Mouse (Mus musculus): ENCODE measurements around the gene Xrn2.
"Not testable (repeated sequence)": the region's sequence is repeated elsewhere in the genome, so short reads cannot be mapped to it uniquely, and the experiment has no call there.

The Xrn2 gene

DNA sequence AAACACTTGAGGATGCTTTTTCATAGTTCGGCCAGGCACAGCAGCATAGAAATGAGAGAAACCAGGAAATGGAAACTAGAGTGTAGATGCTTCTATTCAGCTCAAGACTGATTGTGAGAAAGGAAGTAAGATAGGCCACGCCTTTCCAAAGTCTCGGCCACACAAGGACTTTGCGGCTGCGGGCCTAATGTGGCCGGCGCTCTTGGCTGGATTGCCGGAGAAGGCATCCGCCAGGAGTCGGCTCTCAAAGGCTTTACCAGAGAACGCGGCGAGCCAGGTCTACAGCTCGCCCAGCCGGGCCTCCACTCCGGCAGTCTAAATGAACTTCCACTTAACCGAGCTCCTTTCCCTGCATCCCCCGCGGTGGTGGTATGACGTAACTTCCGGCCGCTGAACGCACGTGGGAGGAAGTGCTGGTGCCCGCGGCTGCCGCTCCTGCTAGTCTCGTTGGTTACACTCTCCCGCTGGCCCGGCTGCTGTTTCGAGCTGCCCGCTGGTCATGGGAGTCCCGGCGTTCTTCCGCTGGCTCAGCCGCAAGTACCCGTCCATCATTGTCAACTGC, at the start of gene Xrn2:
Xrn2 (plus strand) TSS at position 374 of the 562 bp plus-strand sequence.
- DNase-seq (ENCODE audit: low spot score) = peak; percentile 94

DNA sequence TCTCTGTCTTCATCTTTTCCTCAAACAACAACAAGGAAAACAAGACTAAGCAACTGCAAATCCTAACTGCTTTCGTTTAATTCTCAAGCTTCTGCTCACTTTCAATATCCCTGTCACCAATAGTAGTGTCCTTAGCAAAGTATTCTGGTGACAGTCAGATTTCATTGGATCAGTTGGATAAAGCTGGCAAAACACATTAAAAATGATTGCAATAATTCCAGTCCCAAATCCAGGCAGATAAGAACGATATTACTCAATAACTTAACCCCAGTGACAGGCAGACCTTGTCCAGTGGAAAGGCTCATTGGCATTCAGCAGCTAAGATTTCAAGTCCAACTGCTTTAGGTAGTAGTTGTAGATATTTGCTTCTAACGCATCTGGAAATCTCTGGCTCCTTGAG, 37.8 kb upstream of the Xrn2 start:
- DNase-seq (ENCODE audit: low spot score) = no peak

DNA sequence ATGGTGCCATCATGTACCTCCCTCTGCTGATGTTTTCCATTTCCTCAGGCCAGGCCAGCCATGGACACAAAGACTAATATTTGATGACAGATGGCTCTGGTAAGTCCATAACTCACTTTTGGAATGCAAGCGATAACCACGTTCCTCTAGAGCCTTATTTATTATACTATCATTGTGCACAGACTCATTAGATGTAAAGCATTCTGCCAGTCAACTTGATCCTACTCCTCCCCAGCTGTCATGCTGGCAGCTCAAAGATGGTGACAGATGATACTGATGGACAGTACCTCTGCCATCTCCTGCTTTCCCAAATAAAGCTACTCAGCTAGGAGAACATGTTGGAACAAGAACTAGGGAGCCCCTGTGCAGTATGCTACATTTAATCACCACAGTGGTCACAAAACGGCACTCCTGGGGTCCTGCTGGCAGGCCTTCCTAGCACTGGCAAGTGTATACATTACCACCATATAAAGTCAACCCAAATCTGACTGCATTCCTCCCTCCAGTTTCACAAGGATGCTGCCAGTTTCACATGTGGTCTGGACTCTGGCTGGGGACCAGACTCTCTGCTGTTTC, 37.3 kb upstream of the Xrn2 start:
- no peak for DNase-seq (ENCODE audit: low spot score)

DNA sequence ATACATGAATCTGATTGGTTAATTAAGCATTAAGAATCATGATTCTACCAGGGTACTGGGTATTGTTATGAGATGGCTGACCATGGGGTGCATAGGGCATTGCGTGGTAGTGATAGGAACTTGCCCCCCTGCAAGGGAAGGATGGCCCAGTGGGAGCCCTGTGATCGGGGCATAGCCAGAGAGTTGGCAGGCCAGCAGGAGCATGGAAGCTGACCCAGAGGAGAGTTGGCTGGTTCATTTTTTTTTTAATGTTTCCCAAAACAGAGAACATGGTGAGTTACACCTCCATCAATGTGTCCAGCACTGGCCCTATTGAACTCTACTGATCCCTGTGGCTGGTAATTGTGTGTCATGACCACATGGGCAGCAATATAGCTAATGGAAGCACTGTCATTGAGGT, 30.0 kb upstream of the Xrn2 start:
- no peak for DNase-seq (ENCODE audit: low spot score)

DNA sequence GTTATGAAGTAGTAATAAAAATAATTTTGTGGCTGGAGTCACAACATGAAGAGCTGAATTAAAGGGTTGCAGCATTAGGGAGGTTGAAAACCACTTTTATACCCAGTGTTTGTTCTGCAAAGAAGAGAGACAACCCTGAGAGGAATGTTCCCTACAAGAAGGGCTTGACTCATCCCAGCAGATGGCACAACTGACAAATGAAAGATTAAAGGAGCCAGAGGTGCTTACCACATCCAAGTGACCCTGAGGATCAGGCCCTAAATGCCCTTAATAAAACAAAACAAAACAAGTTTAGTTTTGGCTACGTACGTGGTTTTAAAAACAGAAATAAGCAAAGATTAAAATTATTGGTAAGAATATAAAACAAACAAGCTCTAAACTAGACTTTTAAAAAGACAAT, 28.0 kb upstream of the Xrn2 start:
- DNase-seq (ENCODE audit: low spot score) = no peak

DNA sequence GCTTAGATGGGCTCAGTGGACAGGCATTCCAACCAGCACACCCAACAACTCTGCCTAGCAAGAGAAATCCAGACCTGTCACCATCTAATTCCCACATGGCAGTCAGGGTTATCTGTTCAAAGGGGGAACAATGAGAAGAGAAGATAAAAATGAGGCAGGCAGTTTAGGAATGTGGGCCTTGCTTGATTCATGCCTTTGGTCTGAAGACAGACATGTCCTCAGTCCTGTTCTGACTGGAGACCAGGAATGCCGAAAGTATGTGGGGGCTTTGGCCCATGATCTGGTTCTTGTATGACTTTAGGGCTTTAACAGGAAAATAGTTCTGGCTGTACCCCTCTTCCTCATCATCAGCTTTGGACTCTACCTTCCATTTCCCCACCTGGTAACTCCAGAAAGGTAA, 27.0 kb upstream of the Xrn2 start:
- DNase-seq (ENCODE audit: low spot score) = no peak

DNA sequence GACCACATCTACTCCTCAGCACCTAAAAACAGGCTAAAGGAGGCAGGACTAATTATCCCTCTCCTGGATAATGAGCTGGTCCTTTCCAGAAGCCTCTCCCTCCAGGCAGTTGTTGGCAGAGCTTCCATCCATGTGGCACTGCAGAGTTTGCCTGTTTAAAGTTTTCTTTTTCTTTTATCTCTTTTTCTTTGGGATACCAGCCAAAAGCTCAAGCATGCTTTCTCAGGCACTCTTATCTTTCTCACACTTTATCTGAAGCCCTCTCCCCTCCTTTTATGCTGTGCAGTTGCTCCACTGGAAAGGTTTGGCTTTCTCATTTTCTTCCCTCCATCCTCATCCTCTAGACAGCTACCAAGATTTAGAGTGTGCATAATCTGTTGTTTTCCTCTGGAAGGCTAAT, 26.4 kb upstream of the Xrn2 start:
- no peak for DNase-seq (ENCODE audit: low spot score)

DNA sequence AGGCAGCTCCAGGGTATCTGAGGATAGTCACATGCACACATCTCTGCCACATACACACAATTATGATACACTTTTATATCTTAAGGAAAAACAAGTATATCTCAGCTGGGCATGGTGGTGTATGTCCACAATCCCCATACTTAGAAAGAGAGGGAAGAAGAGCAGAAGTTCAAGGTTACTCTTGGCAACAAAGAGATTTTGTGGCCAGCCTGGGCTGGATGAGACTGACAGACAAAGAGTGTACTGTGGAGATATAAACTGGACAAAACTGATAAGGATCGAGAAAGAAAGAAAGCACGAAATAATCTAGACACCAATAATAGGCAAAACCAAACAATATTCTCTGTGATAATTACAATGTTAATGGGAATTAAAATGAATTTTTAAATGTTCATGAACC, 5.5 kb upstream of the Xrn2 start:
- DNase-seq (ENCODE audit: low spot score) = no peak

DNA sequence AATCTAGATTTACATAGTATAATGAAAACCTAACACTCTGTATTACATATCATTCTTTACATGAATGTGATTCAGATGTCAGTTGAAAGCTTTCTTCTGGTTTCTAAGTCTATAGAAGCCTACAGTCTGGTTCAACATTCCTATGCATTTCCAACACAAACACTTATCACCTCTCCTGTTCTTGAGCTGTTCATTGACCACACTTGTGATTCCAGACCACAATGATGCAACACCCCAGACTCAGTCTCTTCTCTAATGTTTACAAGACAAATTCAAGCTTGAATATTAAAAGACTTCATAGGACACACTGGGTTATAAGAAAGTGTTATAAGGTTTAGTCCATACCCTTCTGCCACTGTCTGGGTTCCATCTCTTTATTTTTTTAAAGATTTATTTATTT, 3.7 kb upstream of the Xrn2 start:
- no peak for DNase-seq (ENCODE audit: low spot score)

DNA sequence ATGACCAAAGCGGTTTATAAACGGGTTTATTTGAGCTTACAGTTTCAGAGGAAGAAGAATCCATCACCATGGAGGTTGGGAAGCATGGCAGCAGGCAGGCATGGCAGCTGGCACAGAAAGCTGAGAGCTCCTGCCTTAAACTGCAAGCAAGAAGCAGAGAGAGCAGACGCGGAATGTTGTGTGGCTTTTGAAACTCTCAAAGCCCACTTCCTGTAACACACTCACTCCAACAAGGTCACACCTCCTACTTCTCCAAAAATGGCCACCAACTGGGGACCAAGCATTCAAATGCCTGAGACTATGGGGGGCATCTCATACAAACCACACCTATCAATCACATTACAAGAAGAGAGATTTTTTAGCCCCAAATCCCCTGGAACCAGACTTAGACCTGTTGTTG, 2.7 kb upstream of the Xrn2 start:
- DNase-seq (ENCODE audit: low spot score) = no peak

DNA sequence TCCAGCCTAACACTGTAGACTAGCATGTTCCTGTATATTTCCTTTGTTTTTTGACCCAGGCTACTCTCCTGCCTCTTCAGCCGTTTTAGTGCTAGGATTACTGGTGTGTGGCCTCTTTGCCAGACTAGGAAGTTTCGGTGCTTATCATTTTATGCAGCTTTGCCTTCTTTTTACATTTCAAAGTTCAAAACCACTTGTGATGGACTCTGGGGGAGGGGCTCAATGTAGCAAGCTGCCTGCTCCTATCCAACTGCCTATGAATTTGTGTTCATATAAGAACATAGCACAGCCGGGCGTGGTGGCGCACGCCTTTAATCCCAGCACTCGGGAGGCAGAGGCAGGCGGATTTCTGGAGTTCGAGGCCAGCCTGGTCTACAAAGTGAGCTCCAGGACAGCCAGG, 1.8 kb upstream of the Xrn2 start:
- DNase-seq (ENCODE audit: low spot score) = no peak

DNA sequence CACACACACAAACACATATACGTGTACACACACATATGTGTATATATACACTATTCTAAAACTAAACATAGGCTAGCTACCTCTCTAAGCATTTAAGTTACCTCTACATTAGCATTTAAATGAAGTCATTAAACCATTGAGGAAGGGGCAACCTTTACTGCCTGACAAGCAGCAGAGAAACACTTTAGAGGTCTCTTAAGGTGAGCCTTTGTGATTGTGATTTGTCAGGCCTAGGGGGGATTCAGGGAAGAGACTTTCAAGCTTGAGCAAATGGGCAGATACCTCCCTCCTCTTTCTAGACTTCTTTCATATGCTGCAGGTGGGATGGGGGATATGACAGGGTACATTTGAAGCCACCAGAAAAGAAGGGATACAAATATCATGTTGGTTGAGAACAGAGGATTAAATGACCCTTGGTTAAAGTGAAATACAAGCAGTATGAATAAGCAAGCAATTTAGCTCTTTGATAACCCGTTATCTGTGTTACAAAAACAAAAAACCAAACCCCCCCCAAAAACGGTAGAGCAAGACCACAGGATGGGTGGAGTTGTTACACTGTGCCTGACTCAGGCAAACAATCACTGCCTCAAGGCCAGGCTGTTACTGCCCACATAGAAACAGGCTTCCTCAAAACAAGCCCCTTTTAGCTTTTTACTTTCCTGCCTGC, 1.2 kb upstream of the Xrn2 start:
- DNase-seq (ENCODE audit: low spot score) = no peak

DNA sequence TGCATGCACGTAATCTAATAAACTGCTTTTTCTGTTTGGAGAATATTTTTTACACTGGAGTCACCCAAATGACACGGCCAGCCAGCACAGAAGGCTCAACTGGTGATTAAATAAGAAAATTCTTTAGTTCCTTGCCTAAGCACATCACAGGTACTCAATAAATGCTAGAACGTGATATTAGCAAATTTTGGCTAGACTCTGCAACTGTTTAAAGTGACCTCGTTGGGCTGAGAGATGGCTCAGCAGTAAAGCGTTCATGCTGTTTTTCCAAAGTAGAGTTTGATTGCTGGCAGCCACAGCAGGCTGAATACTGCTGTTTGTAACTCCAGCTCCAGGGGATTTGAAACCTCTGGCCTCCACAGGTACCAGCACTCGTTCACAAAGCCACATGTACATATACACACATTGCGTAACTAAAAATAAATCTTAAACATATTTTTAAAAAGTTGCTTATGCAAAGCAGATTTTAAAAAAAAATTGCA, 614 bp upstream of the Xrn2 start:
- DNase-seq (ENCODE audit: low spot score) = no peak

DNA sequence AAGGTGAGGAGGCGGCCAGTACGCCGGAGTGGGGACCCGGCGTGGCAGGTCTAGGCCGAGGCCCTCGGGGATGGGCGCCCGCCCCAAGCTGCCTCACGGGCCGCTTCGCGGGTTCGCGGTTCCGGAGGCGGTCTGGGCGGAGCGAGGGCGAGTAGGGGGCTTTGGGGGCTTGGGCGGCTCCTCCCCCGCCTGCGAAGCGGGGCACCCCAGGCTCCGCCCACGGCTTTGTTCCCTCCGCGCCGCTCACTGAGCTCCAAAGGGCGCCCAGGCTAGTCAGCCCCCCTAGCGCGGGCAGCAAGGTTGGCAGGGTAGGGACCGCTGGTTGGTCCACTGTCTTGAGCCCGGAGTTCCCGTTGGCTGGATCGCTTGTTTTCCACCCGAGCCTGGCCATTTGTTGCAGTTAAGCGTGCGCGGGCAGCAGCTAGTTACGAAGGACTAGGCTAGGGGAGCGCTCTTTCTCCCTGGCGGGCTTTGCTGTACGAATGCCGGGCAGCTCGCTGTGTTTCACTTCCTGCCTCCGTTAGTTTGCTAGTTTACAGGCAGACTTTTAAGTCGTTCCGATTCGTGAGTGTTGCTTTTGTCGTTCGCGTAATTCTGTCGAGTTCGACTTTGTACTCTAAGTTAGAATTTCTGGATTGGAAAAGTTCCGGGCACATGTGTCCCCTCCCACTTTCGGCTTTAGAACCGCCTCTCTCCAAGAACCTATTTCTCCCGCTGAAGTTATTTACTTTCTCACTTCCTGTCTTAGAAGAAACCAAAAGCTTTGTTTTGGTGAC, 586 bp downstream of the Xrn2 start:
- DNase-seq (ENCODE audit: low spot score) = peak; percentile 46

DNA sequence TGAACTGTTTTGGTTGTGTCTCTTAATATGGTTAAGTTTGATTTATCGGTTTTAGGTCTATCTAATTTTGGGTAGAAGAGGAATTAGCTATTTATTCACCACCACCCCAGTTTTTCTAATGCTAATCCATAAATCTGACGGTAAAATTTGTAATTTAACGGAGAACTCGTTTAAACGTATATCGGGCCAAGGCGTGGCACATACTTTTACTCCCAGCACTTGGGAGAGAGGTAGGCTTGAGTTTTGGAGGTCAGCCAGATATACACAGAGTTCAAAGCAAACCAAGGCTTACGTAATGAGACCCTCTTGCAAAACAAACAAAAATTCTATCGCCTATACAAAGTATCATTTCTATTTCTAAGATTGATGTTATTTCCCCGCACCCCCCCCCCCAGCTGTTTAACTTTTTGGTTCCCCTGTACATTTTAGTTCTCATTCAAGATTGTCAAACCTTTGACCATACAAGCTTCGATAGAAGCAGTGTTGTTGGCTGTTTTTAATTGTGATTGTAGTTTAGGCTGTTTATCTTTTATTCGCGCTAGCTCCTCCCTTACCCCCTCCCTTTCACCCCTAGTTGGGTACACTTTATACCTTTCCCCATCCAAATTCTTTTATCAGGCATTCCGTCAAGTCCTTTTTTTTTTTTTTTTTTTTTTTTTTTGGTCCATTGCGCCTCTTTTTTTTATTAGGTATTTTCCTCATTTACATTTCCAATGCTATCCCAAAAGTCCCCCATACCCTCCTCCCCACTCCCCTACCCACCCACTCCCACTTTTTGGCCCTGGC, 1.5 kb downstream of the Xrn2 start:
- no peak for DNase-seq (ENCODE audit: low spot score)

DNA sequence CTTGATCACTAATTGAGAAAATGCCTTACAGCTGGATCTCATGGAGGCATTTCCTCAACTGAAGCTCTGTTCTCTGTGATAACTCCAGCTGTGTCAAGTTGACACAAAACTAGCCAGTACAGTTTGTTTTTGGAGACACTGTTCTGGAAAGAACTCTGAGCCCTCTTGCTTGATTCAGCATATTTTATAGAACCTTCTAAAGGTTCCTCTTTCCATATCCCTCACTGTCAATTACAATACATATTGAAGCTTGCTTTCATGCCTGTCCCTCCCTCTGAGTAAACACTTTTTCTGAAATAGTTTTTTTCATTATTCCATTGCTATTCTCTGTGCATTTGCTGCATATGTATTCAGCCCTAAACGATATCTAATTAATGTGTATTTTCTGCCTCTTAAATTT, 9.2 kb downstream of the Xrn2 start:
- not testable (repeated sequence) for DNase-seq (ENCODE audit: low spot score)

DNA sequence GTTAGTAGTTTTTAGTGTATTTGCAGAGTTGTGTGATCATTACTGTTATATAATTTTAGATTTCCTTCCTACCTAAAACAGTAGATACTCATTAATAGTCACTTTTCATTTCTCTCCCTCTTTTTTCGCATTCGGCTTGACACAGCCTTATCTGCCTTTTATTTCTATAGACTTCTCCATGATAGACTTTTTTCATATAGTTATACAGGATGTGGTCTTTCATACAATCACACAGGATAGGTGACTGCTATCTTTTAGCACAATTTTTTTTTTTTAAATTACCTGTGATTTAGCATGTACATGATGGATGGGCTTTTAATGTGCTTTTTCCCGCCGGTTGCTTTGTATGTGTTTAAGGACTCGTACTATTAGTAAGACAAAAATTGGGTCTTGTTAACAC, 10.3 kb downstream of the Xrn2 start:
- no peak for DNase-seq (ENCODE audit: low spot score)

DNA sequence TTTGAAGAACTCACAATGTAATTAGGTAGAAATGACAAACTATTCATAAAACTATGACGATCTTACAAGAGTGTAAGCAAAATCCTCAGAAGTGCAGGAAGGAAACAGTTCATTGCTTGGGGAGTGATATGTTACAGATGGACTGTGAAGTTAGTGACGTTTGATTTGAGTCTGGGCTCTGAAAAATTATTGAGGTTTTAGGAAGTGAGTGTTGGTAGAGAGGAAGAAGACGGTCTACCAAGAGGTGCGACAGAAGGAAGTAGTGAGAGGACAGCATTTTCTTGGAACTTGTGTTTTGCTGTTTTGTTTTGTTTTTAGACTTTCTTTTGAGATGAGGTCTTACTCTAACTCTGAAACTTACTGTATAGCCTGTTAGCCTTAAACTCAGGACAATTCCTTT, 10.8 kb downstream of the Xrn2 start:
- DNase-seq (ENCODE audit: low spot score) = no peak

DNA sequence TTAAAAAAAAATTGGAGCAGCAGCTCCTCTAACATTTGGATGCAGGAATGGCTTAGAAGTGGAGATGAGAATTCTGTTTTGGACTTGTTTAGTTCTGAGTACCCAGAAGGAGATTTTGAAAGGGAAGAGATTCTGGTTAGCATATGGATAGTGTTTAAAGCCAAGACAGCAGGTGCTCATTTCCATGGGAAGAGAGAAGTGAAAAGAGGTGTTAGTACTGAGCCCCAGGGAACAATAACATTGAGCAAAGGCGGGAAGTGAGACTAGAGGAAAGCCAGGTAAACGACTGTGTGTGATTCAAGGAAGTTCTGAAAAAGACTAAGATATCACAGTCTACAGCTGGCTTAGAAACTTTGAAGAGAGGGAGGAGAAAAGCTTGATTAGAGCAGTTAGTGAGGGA, 20.3 kb downstream of the Xrn2 start:
- no peak for DNase-seq (ENCODE audit: low spot score)

DNA sequence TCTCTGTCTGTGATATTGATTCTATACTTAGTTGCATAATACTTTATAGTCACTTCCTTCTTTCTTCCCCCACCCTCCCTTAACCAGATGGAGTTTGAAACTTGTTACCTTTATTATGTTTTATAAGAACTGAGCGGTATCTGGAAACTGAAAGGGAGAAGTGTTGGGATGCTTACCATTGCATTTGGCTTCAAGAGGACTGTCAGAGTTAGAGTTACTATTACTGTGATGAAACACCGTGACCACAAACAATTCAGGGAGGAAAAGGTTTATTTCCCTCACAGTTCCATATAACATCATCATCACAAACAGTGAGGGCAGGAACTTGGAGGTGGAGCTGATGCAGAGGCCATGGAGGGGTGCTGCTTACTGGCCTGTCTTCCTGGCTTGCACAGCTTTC, 23.1 kb downstream of the Xrn2 start:
- DNase-seq (ENCODE audit: low spot score) = no peak

DNA sequence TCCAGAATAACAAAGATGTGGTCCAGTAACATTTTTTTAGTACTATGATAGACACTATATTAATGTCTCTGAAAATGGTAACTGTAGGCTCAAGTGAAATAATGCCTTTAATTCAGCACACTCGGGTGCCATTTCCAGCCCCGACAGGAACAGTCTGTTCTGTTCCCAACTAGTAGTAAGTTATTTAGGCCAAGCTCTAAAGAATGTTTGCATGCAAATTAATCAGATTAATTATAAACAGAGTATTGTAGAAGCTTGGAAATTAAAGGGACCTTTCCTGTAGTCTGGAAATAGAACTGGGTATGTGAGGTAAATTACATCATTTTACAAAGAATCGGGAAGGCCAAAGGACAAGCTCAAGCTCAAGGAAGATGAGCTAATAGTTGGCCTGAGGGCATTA, 34.3 kb downstream of the Xrn2 start:
- no peak for DNase-seq (ENCODE audit: low spot score)

DNA sequence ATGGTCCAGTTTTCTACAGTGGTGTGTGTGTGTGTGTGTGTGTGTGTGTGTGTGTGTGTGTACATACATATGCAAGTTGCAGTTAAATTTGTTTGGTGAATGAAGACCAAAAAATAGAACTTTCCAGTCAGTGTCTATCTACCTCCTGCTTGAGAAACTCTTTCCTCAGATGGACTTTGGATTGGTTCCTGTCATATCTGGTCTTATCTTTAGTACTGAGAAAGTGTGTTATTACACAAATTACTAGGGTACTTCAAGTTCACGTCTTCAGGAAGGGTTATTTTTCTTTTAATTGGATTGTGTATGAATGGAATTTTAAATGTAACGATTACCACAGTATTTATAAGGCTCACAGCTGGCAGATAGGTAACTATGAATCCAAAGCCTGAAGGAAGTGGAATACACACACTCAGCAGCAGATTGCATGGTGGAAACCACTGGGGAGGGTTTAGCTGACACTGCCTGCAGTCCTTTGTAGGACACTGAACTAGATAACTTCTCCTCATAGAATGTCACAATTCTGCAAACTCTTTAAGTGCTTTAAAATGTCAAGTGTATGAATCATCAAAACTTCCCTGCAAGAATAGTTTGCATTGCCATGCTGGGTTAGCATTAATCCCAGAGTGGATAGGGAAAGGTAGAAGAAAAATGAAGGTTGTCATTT, 40.6 kb downstream of the Xrn2 start:
- DNase-seq (ENCODE audit: low spot score) = no peak
